Mouse (Mus musculus) adipocyte (in vitro differentiated cells): Measurements from ENCODE around the gene Efcab11.
A peak's percentile ranks its signal among the peaks of the same experiment; 100 is the strongest.

ENCODE experiments used
- DNase-seq: peaks from one replicate; pipeline ENCODE4 v3.0.0-alpha.2; 2016; ENCODE audit warnings: low spot score

The Efcab11 gene

DNA sequence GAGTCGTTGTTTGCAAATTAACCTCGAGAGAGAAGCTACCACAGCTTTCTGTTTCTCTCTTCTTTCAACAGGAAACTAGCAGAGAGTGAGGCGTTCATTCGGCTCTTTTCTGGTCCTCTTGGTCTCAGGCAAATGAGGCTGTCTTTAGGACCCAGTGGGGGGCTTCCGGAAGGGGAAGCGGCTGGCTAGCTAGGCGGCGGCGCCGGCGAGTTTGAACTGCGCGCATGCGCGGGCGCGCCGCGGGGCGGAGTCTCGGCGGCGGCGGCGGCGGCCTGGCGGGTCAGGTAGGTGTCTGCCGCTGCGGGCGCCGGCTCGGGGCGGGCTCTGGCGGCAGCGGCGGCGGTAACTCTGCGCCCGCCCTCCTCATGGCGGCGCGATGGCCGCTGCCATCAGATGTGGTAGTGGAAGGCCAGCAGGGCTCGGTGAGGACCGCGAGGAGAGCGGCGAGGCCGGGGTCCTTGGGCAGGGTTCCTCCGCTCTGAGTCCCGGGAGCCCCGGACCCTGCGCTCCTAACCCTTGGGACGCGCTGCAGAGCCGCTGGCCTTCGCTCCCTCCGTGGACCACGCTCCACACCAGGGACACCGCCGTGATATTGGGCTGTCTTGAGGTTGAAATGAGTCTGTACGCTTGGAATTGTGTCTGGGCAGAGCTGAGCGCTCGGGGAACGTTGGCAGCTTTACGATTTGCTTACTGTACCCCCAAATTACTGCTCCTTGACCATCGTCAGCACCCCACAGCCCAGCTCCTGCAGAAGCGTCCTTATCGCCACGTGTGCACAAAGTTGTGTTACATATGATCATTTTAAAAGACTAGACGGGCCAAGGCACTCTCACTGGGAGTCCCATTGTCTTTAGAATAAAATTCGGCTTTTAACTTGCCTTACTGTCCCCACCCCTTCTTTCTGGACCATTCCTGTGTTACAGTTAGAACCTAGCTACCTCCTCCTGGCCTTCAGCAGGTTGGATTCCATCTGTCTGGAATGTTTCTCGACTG lies at the start of gene Efcab11, which contains the start of gene Tdp1:
Efcab11 (minus strand) TSS at position 171 of the 993 bp plus-strand sequence.
Tdp1 (plus strand) TSS at position 249 of the 993 bp plus-strand sequence.
- peak; percentile 91 for DNase-seq

GRCm38 (mm10) chr12:99933630-99934029 lies 49.4 kb upstream of the Efcab11 start:
- no peak for DNase-seq

GRCm38 (mm10) chr12:99932245-99932644 lies 48.0 kb upstream of the Efcab11 start:
- DNase-seq: no peak

GRCm38 (mm10) chr12:99929160-99929559 lies 44.9 kb upstream of the Efcab11 start:
- no peak for DNase-seq

- DNase-seq: no peak
Measured at GRCm38 (mm10) chr12:99928311-99928710, 44.1 kb upstream of the Efcab11 start.

DNA sequence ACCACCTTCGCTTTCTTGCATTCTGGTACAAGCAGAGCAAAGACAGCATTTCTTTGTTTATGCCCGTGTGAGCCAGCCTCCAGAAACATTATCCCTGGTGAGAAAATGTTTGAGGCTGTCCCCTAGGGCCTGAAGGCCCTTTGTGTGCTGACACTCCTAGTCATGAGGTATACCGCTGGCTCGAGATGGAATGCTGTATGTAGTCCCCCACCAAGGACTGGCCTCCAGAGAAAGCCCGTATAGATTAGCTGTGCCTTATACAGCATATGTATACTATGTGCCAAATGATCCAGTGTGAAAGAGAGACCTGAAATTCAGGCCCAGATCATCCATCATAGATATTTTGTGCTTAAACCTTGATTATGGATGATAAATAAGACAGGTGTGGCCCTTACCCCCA lies 39.5 kb upstream of the Efcab11 start:
- no peak for DNase-seq

DNA sequence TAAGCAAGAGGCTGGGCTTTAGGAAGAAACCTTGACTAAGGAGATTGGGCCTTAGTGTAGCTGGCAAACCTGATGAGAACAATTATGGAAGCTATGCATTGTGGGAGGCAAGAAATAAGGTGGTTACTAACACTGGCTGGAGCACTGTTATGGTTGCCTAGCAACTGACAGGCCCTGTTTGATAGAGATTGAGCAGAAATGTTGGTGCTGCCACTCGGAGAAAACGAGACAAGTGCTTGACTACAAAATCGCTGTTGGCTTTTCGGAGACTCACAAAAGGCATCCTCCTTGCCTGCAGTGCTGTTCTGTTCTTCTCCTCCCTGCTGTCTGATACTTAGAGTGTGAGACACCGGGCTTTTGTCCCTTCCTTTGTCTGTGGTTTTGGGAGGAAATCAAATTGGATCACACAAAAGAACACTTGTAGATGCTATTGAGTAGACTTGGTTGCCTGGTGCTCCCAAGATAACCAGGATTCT lies 38.9 kb upstream of the Efcab11 start:
- no peak for DNase-seq

DNA sequence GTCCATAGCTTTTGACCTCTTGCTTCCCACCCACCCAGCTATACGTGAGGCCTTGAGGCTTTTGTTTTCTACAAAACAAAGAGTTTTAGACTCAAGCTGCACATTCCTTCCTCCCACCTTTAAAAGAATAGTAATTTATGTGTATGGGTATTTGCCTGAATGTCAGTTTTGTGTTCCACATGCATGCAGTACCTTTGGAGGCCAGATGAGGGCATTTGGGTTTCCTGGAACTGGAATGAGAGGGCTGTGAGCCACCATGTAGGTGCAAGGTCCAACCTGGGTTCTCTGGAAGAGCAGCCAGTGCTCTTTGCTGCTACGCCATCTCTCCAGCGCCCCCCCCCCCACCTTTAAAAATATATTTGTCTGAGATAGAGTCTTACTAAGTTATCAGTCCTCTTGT lies 36.8 kb upstream of the Efcab11 start:
- no peak for DNase-seq

DNA sequence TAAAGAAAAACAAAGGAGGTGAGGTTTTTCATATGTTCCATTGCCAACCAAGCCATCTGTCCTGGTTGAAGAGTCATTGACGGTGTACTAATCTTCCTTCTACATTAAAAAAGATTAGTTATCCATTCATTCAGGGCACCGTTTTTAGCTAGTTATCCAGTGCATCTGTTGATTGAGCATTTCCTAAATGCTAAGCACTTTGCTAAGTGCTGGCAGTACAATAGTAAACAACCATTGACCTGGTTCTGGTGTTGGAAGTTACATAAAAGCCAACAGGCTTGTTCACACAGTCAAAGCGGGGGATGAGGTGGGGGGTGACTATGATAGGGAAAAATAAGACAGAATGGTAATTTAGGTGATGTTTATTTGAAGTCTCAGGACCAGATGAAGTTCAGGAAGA lies 35.4 kb upstream of the Efcab11 start:
- DNase-seq: peak; percentile 11

- DNase-seq: no peak
Measured at GRCm38 (mm10) chr12:99917800-99918427, 33.7 kb upstream of the Efcab11 start.

DNA sequence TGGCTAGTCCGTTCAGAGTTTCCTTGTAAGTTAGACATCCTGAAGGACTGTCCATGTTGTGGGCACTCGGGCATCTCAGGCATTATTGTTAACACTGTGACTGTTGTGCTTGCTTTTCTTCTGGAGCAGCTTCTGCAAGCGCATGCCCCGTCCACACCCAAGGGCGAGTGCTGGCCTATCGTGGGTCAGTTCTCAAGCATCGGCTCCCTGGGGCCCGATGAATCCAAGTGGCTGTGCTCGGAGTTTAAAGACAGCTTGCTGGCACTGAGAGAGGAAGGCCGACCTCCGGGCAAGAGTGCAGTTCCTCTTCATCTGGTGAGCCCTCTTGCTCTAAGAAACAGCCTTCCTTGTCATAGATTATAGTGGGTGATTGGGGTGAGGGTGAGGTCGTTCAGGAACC lies 27.2 kb upstream of the Efcab11 start:
- DNase-seq: no peak

GRCm38 (mm10) chr12:99904537-99904936 lies 20.3 kb upstream of the Efcab11 start:
- DNase-seq: no peak

GRCm38 (mm10) chr12:99902867-99903370 lies 18.7 kb upstream of the Efcab11 start:
- no peak for DNase-seq

DNA sequence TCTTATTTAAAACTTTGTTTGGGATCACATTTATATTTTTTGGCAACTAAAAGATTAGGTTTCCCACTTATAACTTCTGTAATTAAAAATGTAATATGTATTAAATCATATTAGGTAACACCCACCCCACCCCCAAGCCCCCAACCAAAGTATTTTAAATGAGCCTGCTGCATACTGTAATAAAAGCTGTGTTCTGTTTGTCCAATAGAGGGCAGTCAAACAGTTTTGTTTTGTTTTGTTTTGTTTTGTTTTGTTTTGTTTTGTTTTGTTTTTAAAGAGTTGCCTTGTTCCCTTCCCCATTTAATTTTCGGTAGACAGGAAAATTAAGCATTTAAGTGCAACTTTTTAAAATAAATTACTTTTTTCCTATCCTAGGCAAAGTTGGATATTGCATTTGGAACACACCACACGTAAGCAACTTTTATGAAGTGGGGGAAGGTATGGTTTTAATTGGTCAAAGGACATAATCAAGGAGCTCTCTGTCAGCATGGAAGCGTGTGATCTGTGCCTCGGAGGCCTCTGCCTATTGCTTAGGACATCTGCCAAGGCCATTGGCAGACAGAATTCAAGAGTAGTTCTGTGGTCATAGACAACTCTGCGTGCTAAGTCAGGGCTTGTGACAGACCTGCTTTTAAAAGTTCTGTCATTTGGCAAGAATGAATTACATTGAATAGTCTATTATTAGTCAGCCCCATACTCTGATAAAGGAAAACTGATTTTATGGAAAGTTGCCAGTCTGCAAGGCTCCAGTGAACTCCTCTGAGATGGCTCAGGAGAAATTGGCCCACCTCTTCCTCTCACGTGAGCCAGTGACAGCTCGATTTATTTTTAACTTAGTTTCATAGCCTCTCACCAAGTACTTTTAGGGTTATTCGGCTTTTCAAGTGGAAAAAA lies 18.0 kb upstream of the Efcab11 start:
- DNase-seq: peak; percentile 16

DNA sequence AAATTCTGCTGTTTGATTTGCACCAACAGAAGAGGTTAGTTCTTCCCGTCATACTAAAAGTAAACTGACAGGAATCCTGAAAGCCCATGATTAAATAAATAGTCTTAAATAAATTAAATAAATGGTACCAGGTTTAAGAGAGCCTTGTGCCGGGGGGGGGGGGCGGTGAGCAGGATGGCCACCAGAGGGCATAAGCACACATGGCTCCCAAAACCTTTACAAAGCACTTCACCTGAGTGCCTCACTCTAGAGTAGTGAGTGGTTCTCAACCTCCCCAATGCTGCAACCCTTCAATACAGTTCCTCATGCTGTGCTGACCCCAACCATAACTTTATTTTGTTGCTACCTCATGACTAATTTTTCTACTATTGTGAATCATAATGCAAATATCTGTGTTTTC lies 15.8 kb upstream of the Efcab11 start:
- DNase-seq: peak; percentile 8

GRCm38 (mm10) chr12:99898248-99898870 lies 14.1 kb upstream of the Efcab11 start:
- no peak for DNase-seq

DNA sequence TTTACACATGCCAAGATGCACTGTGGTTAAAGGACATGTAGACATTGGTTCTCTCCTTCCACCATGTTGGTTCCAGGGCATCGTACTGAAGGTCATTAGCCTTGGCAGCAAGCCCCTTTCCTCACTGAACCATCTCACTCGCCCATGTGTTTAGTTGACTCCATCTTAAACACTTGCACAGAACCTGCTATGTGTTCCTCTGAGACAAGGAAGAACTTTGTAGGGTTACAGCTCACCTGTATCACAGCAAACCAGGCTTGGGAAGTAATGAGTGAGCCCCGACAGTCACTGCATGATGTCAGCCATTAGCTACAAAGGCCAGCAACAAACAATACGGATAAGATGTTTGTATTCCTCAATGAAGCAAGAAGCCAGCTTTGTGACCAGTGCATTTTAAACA lies 13.6 kb upstream of the Efcab11 start:
- DNase-seq: no peak

DNA sequence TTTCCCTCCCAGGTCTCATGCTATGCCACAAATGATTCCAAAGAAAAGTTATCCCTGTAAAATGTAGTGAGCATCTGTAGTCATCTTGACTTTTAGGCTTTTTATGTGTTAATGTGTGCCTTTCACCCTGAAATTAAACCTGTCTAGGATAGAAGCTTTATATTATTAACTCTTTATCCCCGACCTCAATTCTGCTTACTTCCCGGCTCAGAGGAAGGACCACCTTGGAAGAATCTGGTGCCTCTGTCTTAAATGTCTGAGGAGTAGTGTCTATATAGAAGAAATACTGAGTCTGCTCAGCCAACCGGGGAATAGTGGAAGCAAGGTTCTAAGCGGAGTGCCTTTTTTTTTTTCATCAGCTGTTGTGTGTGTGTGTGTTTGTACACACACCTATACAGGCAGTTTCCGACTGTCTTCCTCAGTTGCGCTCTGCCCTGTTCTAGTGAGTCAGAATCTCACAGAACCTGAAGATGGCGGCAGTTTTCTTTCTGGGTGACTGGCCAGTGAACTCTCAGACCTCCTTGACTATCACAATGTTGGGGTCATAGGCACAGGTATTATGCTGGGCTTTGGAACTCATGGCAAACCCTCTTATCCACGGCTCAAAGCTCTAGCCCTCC lies 1.2 kb upstream of the Efcab11 start:
- DNase-seq: no peak

GRCm38 (mm10) chr12:99883713-99884105 lies 530 bp downstream of the Efcab11 start:
- DNase-seq: no peak

- peak; percentile 96 for DNase-seq
Measured at GRCm38 (mm10) chr12:99883000-99883712, 1.1 kb downstream of the Efcab11 start.
